Mouse (Mus musculus): ENCODE measurements at regions not wholly inside any gene's neighbourhood (a gene's known extent, or its start where the extent isn't known, plus 50 kb on each side); places are given as distances from the start of the nearest gene placed in this dataset.

GRCm38 (mm10) chr10:126634731-126635130 is 266.4 kb downstream of the Atp23 start:
- no peak for DNase-seq (ENCODE audit: low spot score in 2 of 2)

GRCm38 (mm10) chr10:126628057-126628456 is 273.1 kb downstream of the Atp23 start:
- DNase-seq (ENCODE audit: low spot score in 2 of 2) = no peak

- DNase-seq (ENCODE audit: low spot score in 2 of 2) = no peak
Measured at GRCm38 (mm10) chr10:126625466-126625865, 275.7 kb downstream of the Atp23 start.

GRCm38 (mm10) chr10:126620802-126621201 is 280.4 kb downstream of the Atp23 start:
- no peak for DNase-seq (ENCODE audit: low spot score in 2 of 2)

- DNase-seq (ENCODE audit: low spot score in 2 of 2) = no peak
Measured at GRCm38 (mm10) chr10:126619970-126620369, 281.2 kb downstream of the Atp23 start.

GRCm38 (mm10) chr10:126612226-126612625 is 288.9 kb downstream of the Atp23 start:
- no peak for DNase-seq (ENCODE audit: low spot score in 2 of 2)

GRCm38 (mm10) chr10:126610506-126610905 is 290.6 kb downstream of the Atp23 start:
- no peak for DNase-seq (ENCODE audit: low spot score in 2 of 2)

- DNase-seq (ENCODE audit: low spot score in 2 of 2) = no peak
Measured at GRCm38 (mm10) chr10:126599686-126600085, 301.5 kb downstream of the Atp23 start.

GRCm38 (mm10) chr10:126568155-126568554 is 333.0 kb downstream of the Atp23 start:
- DNase-seq (ENCODE audit: low spot score in 2 of 2) = no peak

- no peak for DNase-seq (ENCODE audit: low spot score in 2 of 2)
Measured at GRCm38 (mm10) chr10:126565326-126565725, 335.8 kb downstream of the Atp23 start.

- DNase-seq (ENCODE audit: low spot score in 2 of 2) = no peak
Measured at GRCm38 (mm10) chr10:126555080-126555479, 346.1 kb downstream of the Atp23 start.

GRCm38 (mm10) chr10:126531950-126532349 is 369.2 kb downstream of the Atp23 start:
- no peak for DNase-seq (ENCODE audit: low spot score in 2 of 2)

- peak in 1 of 2 experiments; percentile 4 for DNase-seq (ENCODE audit: low spot score in 2 of 2)
Measured at GRCm38 (mm10) chr10:126531368-126531767, 369.8 kb downstream of the Atp23 start.

- DNase-seq (ENCODE audit: low spot score in 2 of 2) = no peak
Measured at GRCm38 (mm10) chr10:126528801-126529200, 372.4 kb downstream of the Atp23 start.

GRCm38 (mm10) chr10:126526186-126526585 is 375.0 kb downstream of the Atp23 start:
- DNase-seq (ENCODE audit: low spot score in 2 of 2) = no peak

GRCm38 (mm10) chr10:126521836-126522815 is 379.0 kb downstream of the Atp23 start:
- no peak for DNase-seq (ENCODE audit: low spot score in 2 of 2)

GRCm38 (mm10) chr10:126520973-126521372 is 380.2 kb downstream of the Atp23 start:
- no peak for DNase-seq (ENCODE audit: low spot score in 2 of 2)

- no peak for DNase-seq (ENCODE audit: low spot score in 2 of 2)
Measured at GRCm38 (mm10) chr10:126513185-126513584, 388.0 kb downstream of the Atp23 start.

GRCm38 (mm10) chr10:126511511-126511910 is 389.6 kb downstream of the Atp23 start:
- peak; percentile 94 to 100 for DNase-seq (ENCODE audit: low spot score in 2 of 2)

- no peak for DNase-seq (ENCODE audit: low spot score in 2 of 2)
Measured at GRCm38 (mm10) chr10:126505988-126506387, 395.2 kb downstream of the Atp23 start.

- DNase-seq (ENCODE audit: low spot score in 2 of 2) = peak in 1 of 2 experiments; percentile 5
Measured at GRCm38 (mm10) chr10:126502013-126502688, 399.0 kb downstream of the Atp23 start.

- DNase-seq (ENCODE audit: low spot score in 2 of 2) = no peak
Measured at GRCm38 (mm10) chr10:126498726-126499125, 402.4 kb downstream of the Atp23 start.

GRCm38 (mm10) chr10:126493734-126494133 is 407.4 kb downstream of the Atp23 start:
- no peak for DNase-seq (ENCODE audit: low spot score in 2 of 2)

Measured in thymus, postnatal 10 days (tissue).